Mouse (Mus musculus) yolk sac, embryonic 10.5 days (tissue): ENCODE measurements at regions not wholly inside any gene's neighbourhood (a gene's known extent, or its start where the extent isn't known, plus 50 kb on each side); places are given as distances from the start of the nearest gene placed in this dataset.

Source experiments
- DNase-seq: peaks from one replicate; pipeline ENCODE4 v3.0.0-alpha.2; 2017; ENCODE audit warnings: low spot score

GRCm38 (mm10) chr9:94467846-94468245 lies 70.0 kb downstream of the 1190002N15Rik start:
- no peak for DNase-seq

GRCm38 (mm10) chr9:94456085-94456531 lies 81.8 kb downstream of the 1190002N15Rik start:
- DNase-seq, result peak; percentile 45

GRCm38 (mm10) chr9:94455466-94455865 lies 82.4 kb downstream of the 1190002N15Rik start:
- no peak for DNase-seq

GRCm38 (mm10) chr9:94449911-94450310 lies 88.0 kb downstream of the 1190002N15Rik start:
- DNase-seq, result no peak

GRCm38 (mm10) chr9:94446182-94446763 lies 91.6 kb downstream of the 1190002N15Rik start:
- no peak for DNase-seq

GRCm38 (mm10) chr9:94444140-94444789 lies 93.6 kb downstream of the 1190002N15Rik start:
- no peak for DNase-seq

- DNase-seq, result no peak
Measured at GRCm38 (mm10) chr9:94441393-94441792, 96.5 kb downstream of the 1190002N15Rik start.

GRCm38 (mm10) chr9:94433468-94433867 lies 104.4 kb downstream of the 1190002N15Rik start:
- no peak for DNase-seq

GRCm38 (mm10) chr9:94432144-94432747 lies 105.6 kb downstream of the 1190002N15Rik start:
- DNase-seq, result no peak

- no peak for DNase-seq
Measured at GRCm38 (mm10) chr9:94431540-94431939, 106.3 kb downstream of the 1190002N15Rik start.

GRCm38 (mm10) chr9:94430996-94431395 lies 106.9 kb downstream of the 1190002N15Rik start:
- DNase-seq, result no peak

- no peak for DNase-seq
Measured at GRCm38 (mm10) chr9:94426740-94427139, 111.1 kb downstream of the 1190002N15Rik start.

- no peak for DNase-seq
Measured at GRCm38 (mm10) chr9:94425804-94426203, 112.1 kb downstream of the 1190002N15Rik start.

GRCm38 (mm10) chr9:94424438-94425135 lies 113.3 kb downstream of the 1190002N15Rik start:
- DNase-seq, result no peak

- DNase-seq, result no peak
Measured at GRCm38 (mm10) chr9:94410546-94410945, 127.3 kb downstream of the 1190002N15Rik start.

GRCm38 (mm10) chr9:94410042-94410441 lies 127.8 kb downstream of the 1190002N15Rik start:
- no peak for DNase-seq

- peak; percentile 61 for DNase-seq
Measured at GRCm38 (mm10) chr9:94408635-94409323, 129.1 kb downstream of the 1190002N15Rik start.

- no peak for DNase-seq
Measured at GRCm38 (mm10) chr9:94407671-94408070, 130.2 kb downstream of the 1190002N15Rik start.

- DNase-seq, result no peak
Measured at GRCm38 (mm10) chr9:94404551-94404950, 133.3 kb downstream of the 1190002N15Rik start.

GRCm38 (mm10) chr9:94400596-94400995 lies 137.3 kb downstream of the 1190002N15Rik start:
- DNase-seq, result no peak

GRCm38 (mm10) chr9:94395215-94395614 lies 142.7 kb downstream of the 1190002N15Rik start:
- DNase-seq, result no peak

- no peak for DNase-seq
Measured at GRCm38 (mm10) chr9:94386190-94386589, 151.7 kb downstream of the 1190002N15Rik start.
